Mouse (Mus musculus): ENCODE measurements at regions not wholly inside any gene's neighbourhood (a gene's known extent, or its start where the extent isn't known, plus 50 kb on each side); places are given as distances from the start of the nearest gene placed in this dataset.

GRCm38 (mm10) chr16:30652692-30653091 is 53.2 kb downstream of the Fam43a start:
- CTCF ChIA-PET, result interaction anchor here (1.1 kb wide), 1 partner anchor 21 kb away, joined by 4 read pairs; no protein-coding TSS in a partner anchor

- CTCF ChIA-PET, result no interaction called here
These were observed 54.3 kb downstream of the Fam43a start for GRCm38 (mm10) chr16:30653806-30654205.

GRCm38 (mm10) chr16:30654226-30654625 is 54.7 kb downstream of the Fam43a start:
- CTCF ChIA-PET, result no interaction called here

- CTCF ChIA-PET, result interaction anchor here (0.6 kb wide), 1 partner anchor 34 kb away, joined by 5 read pairs; no protein-coding TSS in a partner anchor
These were observed 56.3 kb downstream of the Fam43a start for GRCm38 (mm10) chr16:30655798-30656221.

- CTCF ChIA-PET, result no interaction called here
These were observed 57.4 kb downstream of the Fam43a start for GRCm38 (mm10) chr16:30656881-30657280.

- CTCF ChIA-PET, result interaction anchor here (0.7 kb wide), 1 partner anchor 8 kb away, joined by 3 read pairs; no protein-coding TSS in a partner anchor
These were observed 59.4 kb downstream of the Fam43a start for GRCm38 (mm10) chr16:30658921-30659320.

- CTCF ChIA-PET, result no interaction called here
These were observed 61.8 kb downstream of the Fam43a start for GRCm38 (mm10) chr16:30661086-30661977.

- CTCF ChIA-PET, result no interaction called here
These were observed 63.5 kb downstream of the Fam43a start for GRCm38 (mm10) chr16:30663055-30663454.

GRCm38 (mm10) chr16:30663971-30664370 is 64.4 kb downstream of the Fam43a start:
- CTCF ChIA-PET, result no interaction called here

- CTCF ChIA-PET, result interaction anchor here (0.7 kb wide), 1 partner anchor 13 kb away, joined by 4 read pairs; no protein-coding TSS in a partner anchor
These were observed 64.9 kb downstream of the Fam43a start for GRCm38 (mm10) chr16:30664433-30664832.

GRCm38 (mm10) chr16:30665881-30666280 is 66.4 kb downstream of the Fam43a start:
- CTCF ChIA-PET, result no interaction called here

GRCm38 (mm10) chr16:30669883-30670282 is 70.4 kb downstream of the Fam43a start:
- CTCF ChIA-PET, result no interaction called here

- CTCF ChIA-PET, result no interaction called here
These were observed 72.1 kb downstream of the Fam43a start for GRCm38 (mm10) chr16:30671584-30671983.

GRCm38 (mm10) chr16:30672776-30673550 is 73.4 kb downstream of the Fam43a start:
- CTCF ChIA-PET, result interaction anchor here (0.6 to 1.2 kb wide), 3 partner anchors 20 to 106 kb away, joined by 3 to 4 read pairs (median 3); no protein-coding TSS in a partner anchor

- CTCF ChIA-PET, result interaction anchor here (0.6 to 1.2 kb wide), 2 partner anchors 21 to 107 kb away, joined by 3 to 4 read pairs; no protein-coding TSS in a partner anchor
These were observed 74.1 kb downstream of the Fam43a start for GRCm38 (mm10) chr16:30673662-30674061.

GRCm38 (mm10) chr16:30675829-30676228 is 76.3 kb downstream of the Fam43a start:
- CTCF ChIA-PET, result no interaction called here

GRCm38 (mm10) chr16:30677016-30677415 is 77.5 kb downstream of the Fam43a start:
- CTCF ChIA-PET, result interaction anchor here (0.5 to 1.2 kb wide), 6 partner anchors 8 to 512 kb away, joined by 3 to 18 read pairs (median 4); no protein-coding TSS in a partner anchor

GRCm38 (mm10) chr16:30677896-30678707 is 78.6 kb downstream of the Fam43a start:
- CTCF ChIA-PET, result interaction anchor here (0.6 to 1.3 kb wide), 5 partner anchors 11 to 79 kb away, joined by 3 to 18 read pairs (median 4); no protein-coding TSS in a partner anchor

GRCm38 (mm10) chr16:30678708-30679492 is 79.4 kb downstream of the Fam43a start:
- CTCF ChIA-PET, result interaction anchor here (0.6 to 1.3 kb wide), 3 partner anchors 79 to 391 kb away, joined by 3 to 4 read pairs (median 4); no protein-coding TSS in a partner anchor

- CTCF ChIA-PET, result interaction anchor here (0.6 to 1.3 kb wide), 3 partner anchors 79 to 391 kb away, joined by 3 to 4 read pairs (median 4); no protein-coding TSS in a partner anchor
These were observed 79.9 kb downstream of the Fam43a start for GRCm38 (mm10) chr16:30679493-30679811.

All from spleen, embryonic (tissue).